ENCODE assay signal across 9 mouse cellular contexts in genomic region chrX:53608122-53608813, GRCm38 (mm10). TPM values are rescaled to one million over a fixed set of nuclear protein-coding genes. Genes with fewer than 3 reads are reported as not detected.
DNase-seq lines count a peak whose midpoint lies in the region; ATAC-seq and TF ChIP-seq lines count a peak whose summit lies in the region.
"Had no signal": no experiment of that assay in that cellular context is flagged by ENCODE, and none has a peak within 500 bp of the region (broad histone marks: within the 10 kb centered on the region; RNA-seq: fewer than 3 reads in every experiment).

No protein-coding gene starts in this region.

- TF ChIP-seq EP300 in heart, adult 2 months (IDR thresholded peaks at IDR 0.05; ENCODE audit: insufficient read depth, low read depth, low read length) = no peak

- H3K36me3 ChIP-seq in heart, adult 2 months (ENCODE audit: control insufficient read depth, insufficient read depth, low read length) = no peaks in the 10 kb centered on the region
- H3K36me3 ChIP-seq in forebrain, embryonic 11.5 days (ENCODE audit: control insufficient read depth, insufficient read depth, low read length) = no peaks in the 10 kb centered on the region
- H3K36me3 ChIP-seq in liver, embryonic 11.5 days (ENCODE audit: control insufficient read depth, insufficient read depth, low read length) = no peaks in the 10 kb centered on the region
- H3K36me3 ChIP-seq in neural tube, embryonic 13.5 days = no peaks in the 10 kb centered on the region

- peak in 1 of 2 experiments; percentile 3 for DNase-seq in heart, adult 2 months
- no peak for DNase-seq in heart, postnatal 14 days
- DNase-seq in adrenal gland, postnatal 25 days = peak; percentile 2
- peak; percentile 50 for DNase-seq in forebrain, embryonic 11.5 days (ENCODE audit: low spot score)
- DNase-seq in induced T-regulatory cell, adult 2 months (ENCODE audit: low read depth) = peak; percentile 0
- no peak for DNase-seq in liver, embryonic 11.5 days (ENCODE audit: low spot score)
- DNase-seq in spleen, postnatal 4 days (ENCODE audit: low spot score in 2 of 2) = no peak

- H3K27ac ChIP-seq in heart, adult 2 months = peak overlapping the region; percentile 81
- H3K27ac ChIP-seq in forebrain, embryonic 11.5 days (ENCODE audit: low read depth, low read length) = no peak overlapping the region; the same call in 1 of the 2 replicates
- no peak overlapping the region for H3K27ac ChIP-seq in liver, embryonic 11.5 days (ENCODE audit: low read depth, low read length)
- peak overlapping the region; percentile 82 for H3K27ac ChIP-seq in neural tube, embryonic 13.5 days (replicated peaks)

- TF ChIP-seq POLR2A in heart, adult 2 months (IDR thresholded peaks at IDR 0.05; ENCODE audit: insufficient read depth, low read depth, low read length) = no peak

- H3K4me3 ChIP-seq in heart, adult 2 months = peak overlapping the region; percentile 54
- H3K4me3 ChIP-seq in forebrain, embryonic 11.5 days (ENCODE audit: low read depth, low read length) = peak overlapping the region; percentile 28
- peak overlapping the region; percentile 39 for H3K4me3 ChIP-seq in liver, embryonic 11.5 days (ENCODE audit: low read depth, low read length)
- H3K4me3 ChIP-seq in neural tube, embryonic 13.5 days = peak overlapping the region; percentile 50

- peak overlapping the region; percentile 64 for H3K9ac ChIP-seq in heart, adult 2 months (ENCODE audit: low read depth, low read length)
- peak overlapping the region; percentile 57 for H3K9ac ChIP-seq in forebrain, embryonic 11.5 days (ENCODE audit: low read length)
- H3K9ac ChIP-seq in liver, embryonic 11.5 days (ENCODE audit: low read depth, low read length) = no peak overlapping the region
- peak overlapping the region; percentile 80 for H3K9ac ChIP-seq in neural tube, embryonic 13.5 days

- no peaks in the 10 kb centered on the region for H3K27me3 ChIP-seq in heart, adult 2 months (ENCODE audit: control insufficient read depth, insufficient read depth, low read length)
- no peaks in the 10 kb centered on the region for H3K27me3 ChIP-seq in forebrain, embryonic 11.5 days (ENCODE audit: control insufficient read depth, insufficient read depth, low read length)
- no peaks in the 10 kb centered on the region for H3K27me3 ChIP-seq in liver, embryonic 11.5 days (replicated peaks; ENCODE audit: control insufficient read depth, insufficient read depth, low read length)
- H3K27me3 ChIP-seq in neural tube, embryonic 13.5 days = no peaks in the 10 kb centered on the region

- H3K4me1 ChIP-seq in heart, adult 2 months (ENCODE audit: control insufficient read depth, insufficient read depth, low read length) = no peaks in the 10 kb centered on the region; the same call in 1 of the 2 replicates
- H3K4me1 ChIP-seq in forebrain, embryonic 11.5 days (replicated peaks; ENCODE audit: control insufficient read depth, insufficient read depth, low read length) = no peaks in the 10 kb centered on the region
- H3K4me1 ChIP-seq in liver, embryonic 11.5 days (replicated peaks; ENCODE audit: control insufficient read depth, insufficient read depth, low read length) = no peaks in the 10 kb centered on the region
- no peaks in the 10 kb centered on the region for H3K4me1 ChIP-seq in neural tube, embryonic 13.5 days (replicated peaks)

- peak overlapping the region; percentile 53 for H3K4me2 ChIP-seq in forebrain, embryonic 11.5 days (ENCODE audit: low read depth, low read length, severe bottlenecking)
- peak overlapping the region; percentile 61 for H3K4me2 ChIP-seq in liver, embryonic 11.5 days
- H3K4me2 ChIP-seq in neural tube, embryonic 13.5 days = peak overlapping the region; percentile 57

- TF ChIP-seq CTCF in heart, adult 2 months (IDR thresholded peaks at IDR 0.05) = no peak

- no peaks in the 10 kb centered on the region for H3K9me3 ChIP-seq in forebrain, embryonic 11.5 days (ENCODE audit: control insufficient read depth, low read length)
- no peaks in the 10 kb centered on the region for H3K9me3 ChIP-seq in liver, embryonic 11.5 days (ENCODE audit: control insufficient read depth, low read length)
- H3K9me3 ChIP-seq in neural tube, embryonic 13.5 days = no peaks in the 10 kb centered on the region

- H3K79me2 ChIP-seq in heart, adult 2 months (replicated peaks; ENCODE audit: control insufficient read depth, insufficient read depth, low read length) = no peaks in the 10 kb centered on the region

- ATAC-seq in forebrain, embryonic 11.5 days (replicated peaks; ENCODE audit: low FRiP score) = peak; percentile 49
- no peak for ATAC-seq in liver, embryonic 11.5 days (replicated peaks; ENCODE audit: low FRiP score)
- peak; percentile 54 for ATAC-seq in neural tube, embryonic 13.5 days (ENCODE audit: low read depth)

- 23% methylated on average over 18 of the region's 18 CpGs for WGBS in heart, adult 2 months
- WGBS in forebrain, embryonic 11.5 days = 24% methylated on average over 18 of the region's 18 CpGs
- WGBS in liver, embryonic 11.5 days = 32% methylated on average over 15 of the region's 18 CpGs
- 26% methylated on average over 18 of the region's 18 CpGs for WGBS in neural tube, embryonic 13.5 days

- intact Hi-C loops in heart, adult 2 months (cut with DNase I) = no loop called here
- intact Hi-C loops in heart, postnatal 14 days (cut with DNase I) = loop anchor here (5.0 kb wide), 1 partner anchor 64 kb away; the partner anchor contains the start of gene Rtl8b

RNA-seq across cellular contexts. Expression of gene Rtl8c, which starts 0.4 kb away (rescaled TPM):
- 10 to 100 TPM; 16.5 to 17.2 TPM for total RNA-seq in heart, adult 2 months (2021)
- polyA plus RNA-seq in heart, adult 2 months (2012; rRNA removed) = 12.4 and 20.3 TPM in 2 replicates
- 10 to 100 TPM; 18.9 to 27.0 TPM for total RNA-seq in heart, postnatal 14 days (2021)
- total RNA-seq in adrenal gland, postnatal 25 days (2021) = 119 and 126 TPM in 2 replicates
- 31.3 and 41.1 TPM in 2 replicates for polyA plus RNA-seq in forebrain, embryonic 11.5 days (2014; fragmentation: Nextera tagmentation; extraction: Ambion mirVana)
- polyA plus RNA-seq in liver, embryonic 11.5 days (2014; fragmentation: Nextera tagmentation; extraction: Ambion mirVana) = 5.7 and 6.8 TPM in 2 replicates
- polyA plus RNA-seq in neural tube, embryonic 13.5 days (2015; fragmentation: Nextera tagmentation; extraction: Ambion mirVana) = 175 and 204 TPM in 2 replicates

RNA-seq across cellular contexts. Expression of gene Gm14597, which starts 0.5 kb away (rescaled TPM):
- total RNA-seq in heart, adult 2 months (2021) = not detected
- not detected in 2 replicates for polyA plus RNA-seq in heart, adult 2 months (2012; rRNA removed)
- total RNA-seq in heart, postnatal 14 days (2021) = not detected
- not detected in 2 replicates for total RNA-seq in adrenal gland, postnatal 25 days (2021)
- not detected in 2 replicates for polyA plus RNA-seq in forebrain, embryonic 11.5 days (2014; fragmentation: Nextera tagmentation; extraction: Ambion mirVana)
- not detected in 2 replicates for polyA plus RNA-seq in liver, embryonic 11.5 days (2014; fragmentation: Nextera tagmentation; extraction: Ambion mirVana)
- polyA plus RNA-seq in neural tube, embryonic 13.5 days (2015; fragmentation: Nextera tagmentation; extraction: Ambion mirVana) = not detected in 2 replicates
- total RNA-seq: left cerebral cortex, adult 8-10 months had no signal

RNA-seq across cellular contexts. Expression of gene Rtl8a, which starts 35.2 kb away (rescaled TPM):
- total RNA-seq in heart, adult 2 months (2021) = 100 to 1,000 TPM; 142 to 143 TPM
- 215 and 226 TPM in 2 replicates for polyA plus RNA-seq in heart, adult 2 months (2012; rRNA removed)
- total RNA-seq in heart, postnatal 14 days (2021) = 100 to 1,000 TPM; 180 to 183 TPM
- 141 and 149 TPM in 2 replicates for total RNA-seq in adrenal gland, postnatal 25 days (2021)
- polyA plus RNA-seq in forebrain, embryonic 11.5 days (2014; fragmentation: Nextera tagmentation; extraction: Ambion mirVana) = 75.2 and 79.8 TPM in 2 replicates
- 16.4 and 21.2 TPM in 2 replicates for polyA plus RNA-seq in liver, embryonic 11.5 days (2014; fragmentation: Nextera tagmentation; extraction: Ambion mirVana)
- polyA plus RNA-seq in neural tube, embryonic 13.5 days (2015; fragmentation: Nextera tagmentation; extraction: Ambion mirVana) = 217 and 224 TPM in 2 replicates

Comparison
In these comparisons a context has a peak if more than half of its experiments do, and no peak if none do; other contexts are left out.
1. DNase-seq: peak in adrenal gland, postnatal 25 days (single experiment), forebrain, embryonic 11.5 days (single experiment) and induced T-regulatory cell, adult 2 months (single experiment); none in heart, postnatal 14 days (0 of 2), liver, embryonic 11.5 days (single experiment) and spleen, postnatal 4 days (0 of 2).
2. H3K27ac ChIP-seq: peak in heart, adult 2 months (single experiment) and neural tube, embryonic 13.5 days (single experiment); none in forebrain, embryonic 11.5 days (single experiment) and liver, embryonic 11.5 days (single experiment).
3. Peak in every context shown above with its lines, with median percentiles within 50 percentile points of each other: H3K4me3 ChIP-seq and H3K4me2 ChIP-seq.